Mouse (Mus musculus) megakaryocyte, embryonic 14.5 days (primary cell): ENCODE measurements at regions not wholly inside any gene's neighbourhood (a gene's known extent, or its start where the extent isn't known, plus 50 kb on each side); places are given as distances from the start of the nearest gene placed in this dataset.

Source experiments
- FLI1 ChIP-seq: IDR thresholded peaks from 2 replicates; pipeline ENCODE4 v1.6.1; 2012; ENCODE audit warnings: low read length, inconsistent platforms, mixed read lengths
- GATA1 ChIP-seq: IDR thresholded peaks from 3 replicates; pipeline ENCODE4 v1.6.1; 2012; ENCODE audit warnings: mixed read lengths, low read length, inconsistent platforms, borderline replicate concordance

GRCm38 (mm10) chr17:14522011-14522410 is 172.0 kb downstream of the Thbs2 start:
- TF ChIP-seq GATA1: no peak
- TF ChIP-seq FLI1: no peak
